Mouse (Mus musculus) c-Kit-positive CD71-negative TER-119-negative erythroid progenitor cells, embryonic 14.5 days (primary cell): ENCODE results near the gene Dguok.

Experiments used
- DNase-seq: peaks from one replicate; pipeline ENCODE4 v3.0.0-alpha.2; 2013; ENCODE audit warnings: low read depth

Gene Dguok

DNA sequence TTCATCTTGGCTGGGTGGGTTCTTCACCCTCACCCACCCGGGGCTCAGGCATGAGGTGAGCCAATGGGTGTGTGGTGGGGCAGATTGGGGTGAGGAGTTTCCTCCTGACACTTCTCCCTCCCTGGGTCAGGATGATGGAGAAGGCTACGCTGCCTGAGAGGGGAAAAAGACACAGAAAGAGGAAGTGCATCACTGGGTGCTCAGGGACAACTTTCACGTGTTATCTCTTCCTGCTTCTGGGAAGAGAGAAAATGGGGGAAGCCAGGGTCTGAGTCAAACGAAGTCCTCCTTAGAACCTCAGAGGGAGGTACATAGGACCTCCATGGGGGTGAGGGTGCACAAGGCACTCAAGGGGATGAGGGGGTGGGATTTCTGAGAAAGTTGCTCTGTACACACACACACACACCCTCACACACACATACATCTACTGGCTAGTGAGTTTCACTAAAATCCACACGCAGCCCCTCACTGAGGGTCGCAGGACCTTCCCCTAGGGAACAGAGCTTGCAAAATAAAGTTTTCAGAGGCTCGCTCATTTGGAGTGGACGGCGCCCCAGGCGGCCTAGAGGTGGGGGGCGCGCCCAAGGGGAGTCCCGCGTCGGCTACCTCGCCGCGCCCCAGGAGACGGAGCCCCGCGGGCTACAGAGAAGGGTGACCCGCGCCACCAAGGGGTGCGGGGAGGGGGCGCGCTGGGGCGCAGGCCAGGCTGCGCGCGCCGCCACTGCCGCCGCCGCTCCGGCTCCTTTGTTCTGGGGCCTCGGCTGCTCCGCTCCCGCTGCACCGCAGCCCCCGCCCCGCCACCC lies 51.2 kb downstream of the Dguok start:
- DNase-seq: no peak

DNA sequence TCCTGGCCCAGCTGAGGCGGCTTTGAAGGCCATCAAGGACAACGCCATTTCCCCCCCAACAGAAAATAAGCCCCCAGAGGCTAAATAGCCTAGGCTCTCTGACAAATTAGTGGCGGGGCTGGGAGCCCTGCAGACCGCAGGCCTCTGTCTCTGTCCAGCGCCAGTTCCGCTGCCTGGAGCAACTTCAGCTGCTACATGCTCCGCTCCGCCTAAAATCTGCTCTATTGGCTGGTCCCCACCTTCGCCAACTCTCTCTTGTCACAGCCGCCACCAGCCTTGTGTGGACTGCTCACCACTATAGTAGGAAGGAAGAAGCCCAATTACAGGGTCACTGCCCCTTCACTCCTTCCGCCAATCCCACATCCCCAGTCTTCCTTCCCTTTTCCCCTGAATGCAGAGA lies 53.1 kb downstream of the Dguok start:
- no peak for DNase-seq

DNA sequence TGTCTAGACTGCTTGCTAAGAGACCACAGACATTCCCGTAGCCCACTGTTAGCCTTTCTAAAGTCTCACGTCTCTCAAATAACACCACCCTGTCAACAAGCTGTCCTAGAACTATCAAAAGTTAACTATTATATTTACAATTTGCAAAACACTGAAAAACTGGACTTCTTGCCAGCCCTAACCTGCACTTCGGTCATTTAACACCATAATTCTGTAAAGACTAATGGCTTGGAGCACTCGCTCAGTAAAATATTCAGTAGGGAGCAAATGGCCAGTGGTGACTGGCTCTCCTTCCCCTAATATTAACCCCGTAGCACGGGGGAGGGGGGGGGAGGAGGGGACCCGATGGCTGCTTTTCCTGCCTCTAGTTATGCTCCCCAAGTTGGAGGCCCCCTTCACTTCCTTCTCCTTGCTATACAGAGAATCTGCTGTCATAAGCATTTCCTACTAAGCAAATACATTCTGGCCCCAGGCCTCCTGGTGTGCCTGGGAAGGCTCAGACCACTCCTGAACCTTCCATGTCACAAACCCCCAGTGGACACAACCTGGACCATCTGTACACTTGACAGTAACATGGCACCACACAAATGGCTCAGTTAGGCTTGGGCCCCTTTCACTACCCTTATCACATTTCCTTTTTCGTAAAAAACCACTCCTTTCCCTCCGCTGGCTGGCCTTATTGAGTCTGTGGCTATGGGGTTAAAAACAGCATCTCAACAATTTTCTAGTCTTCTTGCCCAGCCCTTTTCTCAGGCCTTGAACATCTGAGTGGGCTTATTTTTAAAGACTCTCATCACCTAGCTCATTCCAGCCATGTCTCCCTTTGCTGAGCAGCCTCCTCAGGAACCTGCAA lies 56.1 kb downstream of the Dguok start:
- no peak for DNase-seq

DNA sequence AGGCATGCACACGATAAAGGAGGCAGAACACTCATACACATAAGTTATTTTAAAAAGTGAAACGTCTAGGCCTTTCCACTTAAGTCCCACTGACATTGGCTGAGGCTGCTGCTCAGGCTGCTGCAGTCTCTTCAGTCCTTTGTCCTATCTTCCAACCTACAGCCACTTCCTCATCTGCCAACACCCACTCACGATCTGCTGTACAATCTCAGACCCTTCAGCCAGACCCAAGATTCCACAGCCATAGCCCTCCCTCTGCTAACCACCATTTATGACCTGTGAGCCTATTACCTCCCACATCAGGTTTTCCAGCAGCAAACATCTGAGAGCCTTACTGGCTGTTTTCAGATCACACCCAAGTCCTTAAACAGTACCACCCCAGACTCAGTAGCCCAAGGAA lies 57.3 kb downstream of the Dguok start:
- no peak for DNase-seq

DNA sequence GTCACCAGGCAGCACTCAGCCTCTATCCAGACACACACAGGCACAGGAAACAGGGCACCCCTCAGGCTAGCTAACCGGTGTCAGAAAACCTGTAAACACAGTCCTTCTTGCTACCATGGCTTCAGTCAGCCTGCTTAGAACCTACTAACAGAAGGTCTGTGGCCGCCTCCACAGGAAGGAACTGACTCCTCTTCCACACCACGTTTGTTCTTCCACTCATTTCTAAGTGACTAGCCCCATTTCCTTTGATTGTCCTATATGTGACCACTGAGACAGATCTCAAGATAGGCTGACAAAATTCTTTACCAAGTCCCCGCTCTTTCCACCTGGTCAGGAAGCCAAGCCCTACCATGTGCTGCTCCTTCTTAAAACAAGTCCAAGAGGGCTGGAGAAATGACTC lies 57.9 kb downstream of the Dguok start:
- DNase-seq: no peak

DNA sequence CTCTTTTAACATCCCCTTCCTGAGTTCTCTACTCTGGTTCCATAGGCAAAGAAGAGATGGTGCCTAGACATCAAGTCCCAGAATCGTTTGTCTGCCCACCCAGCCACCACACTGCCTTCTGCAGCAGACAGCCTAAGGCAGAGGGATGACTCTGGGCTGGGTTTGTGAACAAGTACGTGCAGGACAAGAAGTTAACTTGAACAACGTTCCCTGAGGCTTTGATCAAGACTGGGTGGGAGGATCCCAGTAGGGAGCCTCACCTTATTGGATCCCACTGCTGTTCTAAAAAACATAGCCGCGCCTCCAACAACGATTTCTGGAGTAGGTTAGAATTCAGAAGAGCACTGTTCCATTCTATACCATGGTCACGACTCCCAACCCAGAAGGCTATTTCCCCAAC lies 59.7 kb downstream of the Dguok start:
- no peak for DNase-seq

DNA sequence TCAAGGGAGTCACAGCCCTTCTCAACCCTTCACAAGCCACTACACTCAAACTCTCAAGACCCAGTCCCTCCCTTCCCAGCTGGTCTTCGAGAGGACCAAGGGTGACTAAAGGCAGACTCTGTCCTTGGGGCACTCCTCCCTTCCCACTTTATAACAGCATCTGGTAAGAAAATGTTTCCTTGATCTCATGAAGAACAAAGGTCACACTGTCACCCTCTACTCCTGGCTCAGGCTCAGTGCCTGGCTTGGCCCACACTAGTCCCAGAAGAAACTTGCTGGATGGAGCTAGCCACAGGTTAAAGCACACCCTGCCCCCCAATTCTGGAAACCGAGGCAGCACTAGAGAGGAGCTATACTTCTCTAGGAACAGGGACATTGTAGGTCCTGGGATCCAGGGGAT lies 61.0 kb downstream of the Dguok start:
- no peak for DNase-seq

DNA sequence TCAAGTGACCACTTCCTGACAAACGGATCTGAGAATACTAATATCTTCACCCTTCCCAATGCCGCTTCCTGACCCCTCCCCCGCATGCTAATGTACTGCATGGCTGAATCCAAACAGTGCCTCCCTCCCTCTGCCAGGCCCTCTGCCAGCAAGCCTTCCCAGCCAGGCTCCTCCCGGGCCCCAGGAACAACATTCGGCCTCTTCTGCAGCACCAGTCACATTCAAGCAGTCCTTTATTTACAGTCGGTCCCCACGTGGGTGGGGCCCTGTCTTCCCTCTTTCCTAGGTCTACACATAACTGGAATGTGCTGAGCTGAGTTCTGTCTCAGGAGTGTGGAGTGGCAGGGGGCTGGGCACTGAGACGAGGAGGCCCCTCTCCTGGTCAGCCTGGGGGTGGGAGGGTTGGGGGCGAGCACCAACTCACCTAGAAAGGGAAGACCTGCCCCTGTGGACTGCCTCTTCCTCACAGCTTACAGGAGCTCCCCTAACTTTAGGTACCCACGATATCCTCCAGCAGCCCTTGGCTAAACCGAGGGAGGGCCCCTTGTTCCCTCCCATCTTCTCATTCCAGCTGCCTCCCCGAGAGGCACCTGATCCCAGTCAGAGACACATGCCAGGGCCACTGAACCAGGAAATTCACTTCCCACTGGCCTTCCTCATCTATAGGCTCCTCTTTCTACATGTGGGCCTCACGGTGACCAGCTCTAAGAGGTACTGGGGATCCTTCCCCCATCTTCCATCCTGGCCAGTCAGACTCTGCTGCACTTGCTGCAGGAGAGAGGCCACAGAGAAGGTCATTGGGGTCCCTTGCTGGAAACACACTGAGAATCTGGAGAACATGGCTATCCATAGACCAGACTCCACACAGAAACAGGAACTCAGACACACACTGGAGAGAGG lies 63.1 kb downstream of the Dguok start:
- DNase-seq: no peak

DNA sequence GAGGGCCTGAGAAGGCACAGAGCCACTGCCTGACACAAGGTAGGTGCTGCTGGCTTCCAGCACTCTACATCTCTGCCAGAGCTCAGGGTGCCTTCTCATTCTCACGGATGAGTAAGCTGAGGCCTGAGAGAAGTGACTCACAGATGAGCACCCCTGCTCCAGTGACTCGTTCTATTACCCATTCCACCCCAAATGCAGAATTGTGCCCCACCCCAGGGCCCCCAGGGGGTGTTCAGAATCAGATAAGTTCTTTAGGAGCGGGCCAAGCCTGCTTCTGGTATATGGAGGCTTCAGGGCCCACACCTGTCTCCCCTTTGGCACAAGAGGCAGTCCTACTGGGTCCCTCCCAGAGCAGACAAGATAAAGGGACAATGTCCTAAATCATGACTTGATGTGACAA lies 64.1 kb downstream of the Dguok start:
- DNase-seq: no peak

DNA sequence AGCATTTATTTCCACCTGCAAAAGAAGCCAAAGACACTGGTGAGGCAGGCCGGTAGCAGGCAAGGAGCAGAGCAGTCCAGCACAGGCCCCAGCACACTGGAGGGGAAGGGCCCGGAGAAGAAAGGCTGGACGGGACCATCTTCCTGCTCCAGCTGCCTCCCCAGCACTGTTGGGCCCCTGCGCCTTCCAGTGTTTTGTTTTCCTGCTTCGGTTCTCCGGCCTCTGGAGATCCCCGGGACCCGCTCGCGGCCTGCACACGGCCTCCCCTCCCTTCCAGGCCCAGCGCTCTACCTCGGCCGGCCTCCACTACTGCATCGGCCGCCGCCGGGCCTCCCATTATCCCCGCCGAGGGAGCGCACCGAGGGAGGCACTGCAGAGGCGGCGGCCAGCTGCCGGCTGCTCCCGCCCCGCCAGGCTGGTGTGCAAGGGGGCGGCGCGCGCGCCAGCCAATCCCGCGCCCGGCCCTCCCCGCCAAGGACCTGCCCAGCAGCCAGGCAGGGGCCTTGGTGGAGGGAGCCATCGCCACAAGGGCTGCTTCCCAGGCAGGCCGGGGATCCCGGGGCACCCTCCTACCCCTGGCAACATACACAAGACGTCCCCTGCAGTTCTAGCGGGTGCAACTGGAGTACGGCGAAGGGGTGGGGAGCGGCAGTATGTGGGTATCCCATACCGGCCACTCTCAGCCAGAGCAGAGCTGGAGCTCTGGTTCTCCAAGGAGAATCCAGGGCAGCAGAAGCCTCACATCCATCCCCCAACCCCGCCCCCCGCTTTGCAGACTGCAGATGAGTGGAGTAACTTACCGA lies 65.3 kb downstream of the Dguok start:
- no peak for DNase-seq

DNA sequence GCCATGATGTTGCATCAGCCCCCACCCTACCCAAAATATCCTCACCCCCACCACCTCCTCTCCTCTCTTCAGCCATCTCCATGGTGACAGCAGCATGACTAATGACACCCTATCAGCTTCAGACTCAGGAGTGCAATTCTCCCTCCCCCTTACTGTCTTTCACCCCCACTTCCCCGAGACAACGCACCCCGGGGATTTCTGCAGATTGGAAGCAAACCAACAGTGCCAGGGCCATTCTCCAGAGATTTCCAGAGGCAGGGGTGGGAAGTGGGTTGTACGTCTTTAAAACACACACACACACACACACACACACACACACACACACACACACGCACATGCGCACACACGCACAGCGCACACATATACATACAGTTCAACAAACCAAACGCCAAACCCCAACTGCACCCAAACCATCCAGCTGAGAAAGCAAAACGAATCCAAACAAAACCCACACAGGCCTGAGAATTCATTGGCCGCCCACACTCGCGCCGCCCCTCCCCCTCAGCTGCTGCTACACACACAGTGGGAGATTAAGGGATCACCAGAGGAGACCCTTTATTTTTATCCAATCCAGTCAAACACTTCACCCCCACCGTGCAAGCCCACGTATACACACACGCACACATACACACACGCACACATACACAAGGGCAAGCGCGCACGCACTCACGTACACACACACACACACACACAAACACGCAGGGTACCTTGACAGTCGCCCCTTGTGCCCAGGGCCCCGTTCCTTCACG lies 66.1 kb downstream of the Dguok start:
- DNase-seq: no peak

DNA sequence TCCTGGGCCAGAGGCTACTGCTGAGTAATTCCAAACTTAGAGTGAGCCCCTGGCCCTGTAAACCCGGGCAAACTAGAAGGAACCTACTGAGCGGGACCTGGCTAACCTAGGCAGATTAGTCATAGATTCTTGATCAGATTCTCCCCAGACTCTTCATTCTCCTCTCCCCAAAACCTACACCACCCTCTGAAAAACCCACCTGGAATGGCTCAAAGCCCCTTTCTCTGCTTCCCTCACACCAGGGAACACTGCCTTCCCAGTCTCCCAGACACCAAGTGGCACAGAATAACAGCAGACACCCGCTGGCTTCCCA lies 66.6 kb downstream of the Dguok start:
- DNase-seq: no peak

DNA sequence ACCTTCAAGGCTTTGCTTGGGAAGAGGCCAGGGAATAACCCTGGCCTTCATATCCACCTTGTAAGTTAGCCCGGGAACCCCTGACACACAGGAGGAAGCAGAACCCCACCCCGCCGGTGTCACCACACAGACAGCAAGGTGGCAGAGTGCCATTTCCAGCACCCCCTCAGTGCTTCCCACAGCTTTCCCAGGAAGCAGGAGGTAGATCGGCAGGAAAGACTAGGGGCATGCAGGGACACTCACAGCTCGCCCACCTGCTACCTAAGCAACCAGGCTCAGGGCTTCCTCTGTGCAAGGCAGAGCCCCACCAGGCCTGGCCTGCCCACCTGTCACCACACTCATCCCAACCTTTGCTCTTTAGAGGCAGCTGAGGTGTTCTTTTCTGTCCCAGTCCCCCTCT lies 67.0 kb downstream of the Dguok start:
- no peak for DNase-seq

DNA sequence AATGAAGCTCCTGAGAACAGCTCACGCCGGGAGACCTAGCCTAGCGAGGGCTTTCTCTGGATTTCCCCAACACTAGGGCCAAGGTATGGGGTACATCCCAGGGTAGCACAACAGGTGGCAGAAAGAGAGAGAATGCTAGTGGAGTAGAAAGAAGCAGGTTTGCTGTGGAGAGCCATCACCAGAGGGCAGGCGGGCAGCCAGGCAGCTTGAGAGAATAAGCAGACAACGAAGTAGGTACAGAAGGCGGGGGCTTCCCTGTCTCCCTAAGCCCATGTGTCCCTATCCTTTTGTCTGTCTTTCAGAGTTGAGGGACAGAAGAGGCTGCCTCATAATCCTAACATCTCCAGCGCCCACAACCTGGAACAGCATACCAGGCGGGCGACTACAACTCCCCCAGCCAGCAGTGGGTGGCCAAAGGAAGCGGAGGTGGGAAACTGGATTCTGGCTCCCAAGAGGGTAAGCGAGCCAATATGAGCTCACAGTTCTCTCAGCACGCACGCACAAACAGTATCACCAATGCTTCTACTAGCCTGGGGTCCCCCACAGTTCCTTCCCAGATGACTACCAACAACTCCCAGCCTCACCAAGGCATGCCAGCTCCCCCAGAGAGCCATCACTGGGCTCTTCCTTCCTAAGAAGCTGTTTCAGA lies 67.5 kb downstream of the Dguok start:
- DNase-seq: no peak

DNA sequence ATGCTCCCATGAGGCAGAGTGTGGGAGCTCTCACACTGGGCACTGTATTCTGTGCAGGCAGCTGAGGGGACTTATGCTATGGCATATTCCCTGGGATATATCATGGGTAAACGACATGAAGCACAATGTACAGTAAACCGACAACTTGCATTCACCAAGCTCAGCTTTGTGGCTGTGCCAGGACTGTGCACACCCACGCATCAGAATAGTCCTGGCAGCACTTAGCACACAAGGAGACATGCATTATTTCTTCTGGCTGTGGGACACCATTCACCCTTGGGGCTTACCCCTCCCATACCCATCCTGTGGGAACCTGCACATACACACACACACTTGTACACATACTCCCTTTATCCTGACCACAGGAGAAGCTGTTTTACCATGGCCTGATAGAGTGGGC lies 68.2 kb downstream of the Dguok start:
- no peak for DNase-seq

DNA sequence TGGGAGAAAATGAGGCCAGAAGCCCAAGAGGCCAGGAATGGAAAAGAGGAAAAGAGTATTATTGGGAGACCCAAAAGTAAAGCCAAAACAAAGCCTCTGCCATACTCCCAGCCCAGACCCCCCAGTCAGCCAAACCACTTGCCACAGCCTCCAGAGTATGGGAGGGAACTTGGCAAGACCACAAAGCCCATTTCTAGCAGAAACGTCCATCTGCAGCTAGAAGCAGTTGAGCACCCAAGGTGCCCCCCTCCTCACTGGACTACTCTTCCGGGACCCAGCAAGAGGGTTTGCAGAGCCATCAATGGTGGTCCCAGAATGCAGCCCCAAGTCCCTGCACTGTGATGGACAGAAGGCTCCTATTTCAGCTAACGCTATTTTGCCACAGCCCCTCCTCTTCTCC lies 69.0 kb downstream of the Dguok start:
- DNase-seq: no peak

DNA sequence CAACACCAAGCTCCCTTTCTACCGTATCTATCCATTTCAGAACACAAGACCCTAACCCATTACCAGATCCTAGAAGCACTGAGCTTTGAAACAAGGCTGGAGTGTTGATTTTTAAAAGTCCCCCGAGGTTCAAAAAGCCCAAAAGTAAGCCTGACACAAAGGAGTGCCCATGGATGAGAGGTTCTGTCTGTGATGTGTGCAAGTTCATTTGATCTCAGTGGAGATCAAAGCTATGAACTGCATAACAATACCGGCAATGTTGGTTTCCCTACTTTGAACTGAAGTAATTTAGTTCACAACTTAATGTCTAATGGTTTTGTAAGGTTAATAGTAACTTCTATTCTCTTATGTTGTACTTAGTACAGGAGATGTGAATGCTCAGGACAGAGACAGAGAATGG lies 69.5 kb downstream of the Dguok start:
- no peak for DNase-seq

DNA sequence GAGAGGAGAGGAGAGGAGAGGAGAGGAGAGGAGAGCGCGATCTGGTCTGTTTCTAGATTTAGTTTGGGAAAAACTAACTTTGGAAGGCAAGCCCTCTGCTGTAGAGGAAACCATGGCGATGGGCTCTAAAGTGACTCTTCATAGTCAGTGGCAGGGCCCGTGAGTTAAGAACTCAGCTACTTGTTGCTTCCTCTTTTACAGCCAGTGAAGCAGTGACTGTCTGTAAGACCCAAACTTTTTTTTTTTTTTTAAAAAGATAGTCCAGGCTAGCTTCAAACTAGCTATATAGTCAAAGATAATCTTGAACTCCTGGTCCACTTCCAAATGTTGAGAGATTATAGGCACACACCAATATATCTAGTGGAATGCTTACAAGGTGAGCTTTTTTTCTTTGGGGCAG lies 70.2 kb downstream of the Dguok start:
- no peak for DNase-seq

DNA sequence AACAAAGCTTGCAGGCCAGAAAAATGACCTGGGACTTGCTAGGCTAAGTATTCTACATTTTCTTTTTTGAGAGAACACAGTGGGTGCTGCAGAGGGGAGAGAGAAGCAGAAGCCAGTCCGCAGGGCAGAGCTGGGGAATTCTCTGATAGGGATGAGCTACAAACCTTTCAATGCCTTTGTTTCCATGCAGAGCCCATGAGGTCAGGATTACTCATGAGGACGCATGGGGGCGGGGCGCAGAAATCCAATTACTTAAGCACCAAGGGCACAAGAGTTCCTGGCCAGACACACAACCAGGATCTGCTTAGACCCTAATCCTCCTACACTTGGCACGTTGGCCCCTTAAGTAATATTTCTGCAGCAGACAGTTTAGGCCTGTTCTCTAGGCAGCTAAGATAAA lies 71.6 kb downstream of the Dguok start:
- no peak for DNase-seq

DNA sequence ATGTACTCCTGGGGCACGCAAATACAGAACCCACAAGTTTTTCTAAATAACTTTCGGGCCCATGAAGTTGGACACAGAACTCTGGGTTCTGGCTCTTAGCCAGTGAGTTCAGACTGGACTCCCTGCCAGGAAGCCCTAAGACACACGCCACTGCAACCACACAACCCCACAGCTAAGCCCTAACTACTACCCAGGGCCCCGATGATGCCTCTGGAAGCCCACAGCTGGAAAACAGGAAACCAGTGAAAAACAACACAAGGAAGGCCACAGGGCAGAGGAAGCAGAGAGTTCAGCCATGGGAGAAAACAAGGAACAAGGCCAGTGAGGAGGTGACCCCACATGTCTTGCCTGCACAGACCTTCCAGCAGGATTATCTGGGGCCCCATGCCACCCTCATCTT lies 73.2 kb downstream of the Dguok start:
- DNase-seq: no peak

DNA sequence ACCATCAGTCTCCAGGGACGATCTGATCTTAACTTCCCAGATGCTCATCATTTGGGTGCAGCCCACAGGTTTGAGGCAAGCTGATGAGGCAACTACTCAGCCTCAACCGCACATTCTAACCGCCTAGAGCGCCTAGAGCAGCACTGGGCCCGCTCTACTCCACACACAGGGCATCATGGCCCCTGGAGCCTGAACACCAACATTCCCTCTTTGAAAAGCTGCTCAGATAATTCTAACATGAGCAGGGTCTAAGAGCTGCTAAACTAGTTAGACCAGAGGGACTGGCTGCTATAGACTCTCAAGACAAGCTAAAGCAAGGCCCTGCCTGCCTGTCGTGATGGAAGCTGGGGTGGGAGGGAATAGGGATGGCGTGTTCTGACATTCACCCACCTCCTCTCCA lies 73.8 kb downstream of the Dguok start:
- no peak for DNase-seq
